Mouse (Mus musculus) liver, embryonic 13.5 days (tissue): ENCODE data around the gene Rhoa. TPM values are rescaled to one million over a fixed set of nuclear protein-coding genes. Genes with fewer than 3 reads are reported as not detected.

Experiments used
- ATAC-seq: fragments of 200-750 bp; cut with Nextera tagmentation; 2 replicates; pipeline ENCODE4 v1.8.0; 2017; ENCODE audit warnings: low read depth, mild to moderate bottlenecking, moderate number of reproducible peaks, moderate library complexity
- DNase-seq: peaks from one replicate; pipeline ENCODE4 v3.0.0; 2022
- H3K27ac ChIP-seq: fragments of 300-500 bp; sonication (generic); 2 replicates; pipeline ENCODE4 v1.5.1; 2015; ENCODE audit warnings: moderate library complexity, mild to moderate bottlenecking, inconsistent platforms
- H3K27me3 ChIP-seq: fragments of 300-500 bp; sonication (generic); 2 replicates; pipeline ENCODE4 v1.6.1; 2015; ENCODE audit warnings: mild to moderate bottlenecking, inconsistent platforms
- H3K36me3 ChIP-seq: fragments of 300-500 bp; sonication (generic); 2 replicates; pipeline ENCODE4 v1.6.1; 2015; ENCODE audit warnings: mild to moderate bottlenecking, inconsistent platforms
- H3K4me1 ChIP-seq: fragments of 300-500 bp; sonication (generic); replicated peaks from 2 replicates; pipeline ENCODE4 v1.6.1; 2015; ENCODE audit warnings: inconsistent platforms
- H3K4me2 ChIP-seq: fragments of 300-500 bp; sonication (generic); 2 replicates; pipeline ENCODE4 v1.6.1; 2015; ENCODE audit warnings: inconsistent platforms, mild to moderate bottlenecking, moderate library complexity
- H3K4me3 ChIP-seq: fragments of 300-500 bp; sonication (generic); replicated peaks from 2 replicates; pipeline ENCODE4 v1.5.1; 2015; ENCODE audit warnings: mild to moderate bottlenecking, inconsistent platforms
- H3K9ac ChIP-seq: fragments of 300-500 bp; sonication (generic); 2 replicates; pipeline ENCODE4 v1.6.1; 2015; ENCODE audit warnings: mild to moderate bottlenecking, inconsistent platforms
- H3K9me3 ChIP-seq: fragments of 300-500 bp; sonication (generic); replicated peaks from 2 replicates; pipeline ENCODE4 v1.6.1; 2016; ENCODE audit warnings: inconsistent platforms
- WGBS: fragments of 180-500 bp; shearing (Covaris S2); methylation state at CpG from one replicate; pipeline ENCODE4 v1.1.7; 2015; ENCODE audit not compliant: insufficient replicate concordance; 5-methylcytosine and 5-hydroxymethylcytosine counted together
- polyA plus RNA-seq: library from polyadenylated mRNA; unstranded; fragments of >200 nt; fragmentation: Nextera tagmentation; extraction: Ambion mirVana; gene quantifications from 2 replicates; pipeline ENCODE4 v1.2.1, GENCODE M21; 2015

The Rhoa gene
- polyA plus RNA-seq, 1 experiment from 2014 or later = 235 TPM

DNA sequence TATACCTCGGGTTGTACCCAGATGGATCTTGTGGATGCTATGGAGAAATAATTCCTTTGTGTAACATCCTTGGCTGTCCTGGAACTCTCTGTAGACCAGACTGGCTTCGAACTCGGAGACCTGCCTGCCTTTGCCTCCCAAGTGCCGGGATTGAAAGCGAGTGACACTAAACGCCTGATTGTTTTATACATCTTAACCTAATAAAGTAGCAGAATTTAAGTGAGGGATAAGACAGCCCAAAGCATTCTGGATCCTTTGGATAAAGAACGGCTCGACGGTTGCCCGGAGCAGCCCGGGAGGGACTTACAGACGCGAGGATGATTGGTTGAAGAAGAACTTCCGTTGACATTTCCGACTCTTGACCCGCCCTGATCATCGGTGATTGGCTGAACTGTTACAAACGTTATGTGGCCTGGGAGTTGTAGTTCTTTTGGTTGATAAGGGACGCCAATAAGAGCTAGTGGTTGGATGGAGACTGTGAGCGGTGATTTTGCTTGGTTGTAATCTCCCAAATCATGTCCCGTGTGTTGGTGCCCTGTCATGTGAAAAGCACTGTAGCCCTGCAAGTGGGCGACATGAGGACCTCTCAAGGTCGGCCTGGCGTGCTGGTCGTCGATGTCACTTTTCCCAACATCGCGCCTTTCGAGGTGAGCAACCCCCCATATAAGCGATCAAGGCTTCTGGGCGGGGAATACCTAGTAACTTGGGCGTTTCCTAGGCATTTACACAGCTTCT, 15.7 kb upstream of the Rhoa start, which contains the start of gene Nicn1:
Nicn1 (plus strand) TSS at position 414 of the 735 bp plus-strand sequence.
- ATAC-seq = peak; percentile 99
- under 1% methylated on average over 32 of the region's 32 CpGs for whole genome bisulfite sequencing
- peak within 1 kb of the TSS; percentile 67 for H3K4me3 ChIP-seq
- H3K9ac ChIP-seq = peak within 1 kb of the TSS; percentile 74
- H3K27ac ChIP-seq = peak within 1 kb of the TSS; percentile 72
- H3K36me3 ChIP-seq = no peaks in the 10 kb centered on the region
- H3K4me1 ChIP-seq = peaks cover 22% of the 10 kb centered on the region
- no peaks in the 10 kb centered on the region for H3K27me3 ChIP-seq
- H3K4me2 ChIP-seq = peak within 1 kb of the TSS; percentile 81
- H3K9me3 ChIP-seq = no peaks in the 10 kb centered on the region
- DNase-seq = peak; percentile 90

DNA sequence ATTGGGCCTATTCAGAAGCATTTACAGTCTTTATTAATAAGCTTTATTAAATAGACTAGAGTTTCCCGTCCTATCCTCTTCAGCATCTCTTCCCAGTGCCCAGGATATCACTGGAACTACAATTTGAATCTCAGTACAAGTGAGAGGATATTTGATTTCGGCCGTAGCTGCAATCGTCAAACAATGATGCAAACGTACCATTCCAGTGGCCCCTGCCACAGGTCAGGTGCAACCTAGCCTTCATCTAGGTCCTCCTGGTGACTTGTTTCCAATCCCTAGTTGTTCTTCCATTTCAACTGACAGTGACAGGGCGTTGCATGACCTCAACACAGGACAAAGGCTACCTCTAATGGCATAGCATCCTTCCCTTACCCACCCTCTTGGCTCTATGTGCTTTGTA, 15.2 kb upstream of the Rhoa start:
- Histone ChIP-seq H3K9me3 (no peaks in the 10 kb centered on the region), H3K4me2 (peak overlapping the region; percentile 81), H3K36me3 (no peaks in the 10 kb centered on the region), H3K27me3 (no peaks in the 10 kb centered on the region), H3K4me1 (peaks cover 25% of the 10 kb centered on the region), H3K4me3 (peak overlapping the region; percentile 67), H3K9ac (peak overlapping the region; percentile 24; the same call in 1 of the 2 replicates), H3K27ac (no peak overlapping the region; the same call in 1 of the 2 replicates)
- no peak for ATAC-seq
- no peak for DNase-seq
- 52% methylated on average over 6 of the region's 6 CpGs for WGBS

DNA sequence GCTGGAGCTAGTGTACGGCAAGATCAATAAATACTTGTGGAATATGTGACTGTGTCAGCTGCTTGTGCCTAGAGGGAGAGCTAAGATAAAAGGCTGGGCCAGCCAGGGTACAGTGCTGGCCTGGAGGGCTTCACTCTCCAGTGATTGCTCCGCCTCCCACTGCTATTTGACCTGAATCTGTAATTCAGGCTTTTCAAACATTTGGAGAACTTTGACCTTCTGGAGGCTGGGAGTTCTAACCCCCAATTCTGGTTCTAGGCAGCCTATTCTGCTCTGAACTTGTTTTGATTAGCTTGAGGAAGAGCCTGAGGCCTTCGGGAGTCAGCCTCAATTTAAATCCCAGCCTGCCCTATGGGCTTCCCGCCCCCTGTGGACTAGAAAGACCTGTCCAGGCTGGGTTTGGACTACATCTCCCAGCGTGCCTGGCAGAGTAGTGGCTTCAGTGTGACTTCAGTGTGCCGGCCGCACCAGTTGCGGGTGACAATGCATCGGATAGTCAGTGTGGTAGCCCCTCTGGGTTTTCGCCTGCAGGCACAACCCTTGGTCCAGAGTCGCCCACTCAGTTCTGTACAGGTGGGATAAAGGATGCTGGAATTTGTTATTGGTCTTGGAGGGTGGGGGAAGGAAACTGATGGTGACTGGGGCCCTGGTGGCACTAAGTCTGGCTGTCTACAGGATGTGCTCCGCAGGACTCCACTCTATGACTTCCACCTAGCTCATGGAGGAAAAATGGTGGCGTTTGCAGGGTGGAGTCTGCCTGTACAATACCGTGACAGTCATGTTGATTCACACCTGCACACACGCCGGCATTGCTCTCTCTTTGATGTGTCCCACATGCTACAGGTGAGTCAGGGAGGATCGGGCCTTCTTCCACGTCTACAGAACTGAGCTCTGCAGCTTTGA, 9.2 kb upstream of the Rhoa start, which contains the start of gene Amt:
Amt (plus strand) TSS at position 401 of the 903 bp plus-strand sequence.
- Histone ChIP-seq H3K4me1 (peaks cover 16% of the 10 kb centered on the region), H3K4me3 (peak within 1 kb of the TSS; percentile 38), H3K4me2 (peak within 1 kb of the TSS; percentile 39), H3K9ac (peak within 1 kb of the TSS; percentile 4; the same call in 1 of the 2 replicates), H3K9me3 (no peaks in the 10 kb centered on the region), H3K36me3 (no peaks in the 10 kb centered on the region), H3K27ac (peak within 1 kb of the TSS; percentile 79), H3K27me3 (no peaks in the 10 kb centered on the region)
- DNase-seq = no peak
- peak; percentile 78 for ATAC-seq
- 56% methylated on average over 18 of the region's 18 CpGs for WGBS

DNA sequence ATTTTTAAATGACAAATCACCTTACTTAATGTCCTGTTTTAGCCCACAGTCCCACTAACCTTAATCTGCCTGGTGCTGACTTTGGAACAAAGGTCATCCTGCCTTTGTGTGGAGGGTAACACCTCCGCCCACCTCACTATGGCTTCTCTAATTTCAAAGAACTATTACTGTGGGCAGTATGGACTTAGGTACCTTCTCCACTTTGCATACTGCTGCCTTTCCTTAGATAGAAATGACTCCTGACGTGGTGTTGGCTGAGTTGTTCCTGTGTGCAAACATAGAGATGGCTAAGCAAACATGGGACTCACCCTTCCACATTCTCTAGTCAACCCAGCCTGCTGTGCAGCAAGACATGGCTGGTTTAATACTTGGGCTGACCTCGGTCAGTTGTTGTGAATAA, 4.1 kb upstream of the Rhoa start:
- H3K27me3 ChIP-seq = no peaks in the 10 kb centered on the region
- no peak overlapping the region for H3K4me2 ChIP-seq
- peak overlapping the region; percentile 31; the same call in 1 of the 2 replicates for H3K27ac ChIP-seq
- 69% methylated on average over 3 of the region's 3 CpGs for WGBS
- H3K4me3 ChIP-seq = no peak overlapping the region
- H3K4me1 ChIP-seq = peaks cover 36% of the 10 kb centered on the region
- DNase-seq = no peak
- no peak for ATAC-seq
- peaks cover 20% of the 10 kb centered on the region for H3K36me3 ChIP-seq
- no peak overlapping the region for H3K9ac ChIP-seq
- no peaks in the 10 kb centered on the region for H3K9me3 ChIP-seq

GRCm38 (mm10) chr9:108304716-108305115, 1.2 kb upstream of the Rhoa start:
- Histone ChIP-seq H3K9ac (peak overlapping the region; percentile 94), H3K9me3 (no peaks in the 10 kb centered on the region), H3K27me3 (no peaks in the 10 kb centered on the region), H3K36me3 (peaks cover 23% of the 10 kb centered on the region), H3K4me3 (peak overlapping the region; percentile 96), H3K4me2 (peak overlapping the region; percentile 92), H3K27ac (peak overlapping the region; percentile 100), H3K4me1 (peaks cover 51% of the 10 kb centered on the region)
- 34% methylated on average over 4 of the region's 4 CpGs for WGBS
- DNase-seq (peak; percentile 11), ATAC-seq (no peak)

DNA sequence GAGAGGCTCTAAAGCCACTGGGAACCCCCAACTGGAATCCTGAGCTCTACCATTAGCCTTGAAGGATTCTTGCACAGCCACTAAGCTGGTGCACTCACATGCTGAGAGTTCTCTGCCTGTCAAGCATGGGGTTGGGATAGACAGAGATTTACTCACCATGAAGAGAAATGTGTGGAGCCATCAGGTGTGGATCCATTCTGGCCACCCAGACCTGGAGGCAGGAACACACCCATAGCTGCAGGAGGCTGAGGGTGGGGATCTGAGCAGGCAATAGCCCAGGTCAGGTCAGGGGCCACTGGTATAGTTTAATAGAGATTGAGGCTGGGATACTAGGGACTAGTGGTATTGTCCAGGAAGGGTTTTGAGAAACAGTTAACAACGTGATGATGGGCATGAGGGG, 759 bp upstream of the Rhoa start:
- H3K4me1 ChIP-seq = peaks cover 56% of the 10 kb centered on the region
- H3K36me3 ChIP-seq = peaks cover 23% of the 10 kb centered on the region
- H3K9me3 ChIP-seq = no peaks in the 10 kb centered on the region
- no peak for ATAC-seq
- WGBS = 0% methylated on average over 1 of the region's 1 CpGs
- peak overlapping the region; percentile 94 for H3K9ac ChIP-seq
- DNase-seq = peak; percentile 20
- peak overlapping the region; percentile 92 for H3K4me2 ChIP-seq
- no peaks in the 10 kb centered on the region for H3K27me3 ChIP-seq
- H3K4me3 ChIP-seq = peak overlapping the region; percentile 96
- H3K27ac ChIP-seq = peak overlapping the region; percentile 100

DNA sequence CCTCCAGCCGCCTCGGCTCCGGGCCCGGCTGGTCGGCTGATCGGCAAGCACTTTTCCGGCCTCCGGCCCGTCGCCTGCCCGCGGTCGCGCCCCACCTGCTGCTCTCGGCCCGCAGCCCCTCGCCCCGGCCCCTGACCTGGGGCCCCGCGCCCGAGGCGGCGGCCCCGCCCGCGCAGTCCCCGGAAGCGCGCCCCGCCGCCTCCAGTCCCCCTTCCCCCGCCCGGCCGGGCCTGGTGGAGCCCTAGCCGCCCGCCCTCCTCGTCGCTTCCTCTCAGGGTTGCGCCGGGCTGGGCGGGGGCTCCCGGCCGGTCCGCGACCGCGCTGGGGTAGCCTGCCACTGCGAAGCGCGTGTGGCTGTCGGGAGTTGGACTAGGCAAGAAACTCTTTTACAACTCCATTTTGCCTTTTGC, 647 bp downstream of the Rhoa start:
- Histone ChIP-seq H3K27ac (peak overlapping the region; percentile 100), H3K27me3 (no peaks in the 10 kb centered on the region), H3K36me3 (peaks cover 28% of the 10 kb centered on the region), H3K4me2 (peak overlapping the region; percentile 92), H3K4me1 (peaks cover 65% of the 10 kb centered on the region), H3K9ac (peak overlapping the region; percentile 99), H3K9me3 (no peaks in the 10 kb centered on the region), H3K4me3 (peak overlapping the region; percentile 96)
- under 1% methylated on average over 51 of the region's 51 CpGs for WGBS
- peak; percentile 75 for DNase-seq
- peak; percentile 78 for ATAC-seq

GRCm38 (mm10) chr9:108307021-108307807, 1.3 kb downstream of the Rhoa start:
- H3K27me3 ChIP-seq = no peaks in the 10 kb centered on the region
- H3K4me3 ChIP-seq = peak overlapping the region; percentile 96
- ATAC-seq = no peak
- H3K9me3 ChIP-seq = no peaks in the 10 kb centered on the region
- H3K27ac ChIP-seq = peak overlapping the region; percentile 100
- H3K4me1 ChIP-seq = peaks cover 71% of the 10 kb centered on the region
- DNase-seq = no peak
- peak overlapping the region; percentile 92 for H3K4me2 ChIP-seq
- 6% methylated on average over 12 of the region's 12 CpGs for WGBS
- peak overlapping the region; percentile 99 for H3K9ac ChIP-seq
- H3K36me3 ChIP-seq = peaks cover 31% of the 10 kb centered on the region

DNA sequence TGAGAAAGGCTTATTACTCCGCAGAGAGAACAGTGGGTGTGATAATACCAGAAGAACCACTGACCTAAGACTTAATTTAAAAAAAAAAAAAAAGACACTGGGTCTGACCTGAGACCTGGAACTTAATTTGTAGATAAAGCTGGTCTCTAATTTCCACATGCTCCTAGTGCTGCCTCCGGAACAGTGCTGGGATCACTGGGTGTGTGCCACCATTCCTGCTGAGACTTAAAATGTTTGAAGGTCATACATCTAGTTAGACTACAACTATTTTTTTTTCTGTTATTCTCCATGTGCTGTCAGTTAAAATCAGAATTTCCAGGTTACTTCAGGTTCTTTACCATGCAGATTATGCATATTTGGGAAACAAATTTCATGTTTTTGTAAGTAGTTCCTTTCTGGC, 2.2 kb downstream of the Rhoa start:
- Histone ChIP-seq H3K4me2 (peak overlapping the region; percentile 92), H3K4me3 (peak overlapping the region; percentile 96), H3K9ac (peak overlapping the region; percentile 99), H3K36me3 (peaks cover 22% of the 10 kb centered on the region), H3K27me3 (no peaks in the 10 kb centered on the region), H3K9me3 (no peaks in the 10 kb centered on the region), H3K27ac (peak overlapping the region; percentile 82), H3K4me1 (peaks cover 77% of the 10 kb centered on the region)
- WGBS = 36% methylated on average over 2 of the region's 2 CpGs
- no peak for ATAC-seq
- DNase-seq = no peak

- WGBS = 89% methylated on average over 3 of the region's 3 CpGs
- Histone ChIP-seq H3K9me3 (no peaks in the 10 kb centered on the region), H3K27ac (no peak overlapping the region), H3K27me3 (no peaks in the 10 kb centered on the region), H3K36me3 (peaks cover 69% of the 10 kb centered on the region), H3K4me1 (peaks cover 31% of the 10 kb centered on the region), H3K4me2 (no peak overlapping the region), H3K4me3 (no peak overlapping the region), H3K9ac (no peak overlapping the region)
- DNase-seq (no peak), ATAC-seq (no peak)
These were observed 11.6 kb downstream of the Rhoa start for GRCm38 (mm10) chr9:108317572-108317971.
